Mouse (Mus musculus) CH12F3 (cell line): ENCODE results near the gene Best1.

Experiments
- in situ Hi-C: fragments of 300-500 bp; cut with MboI; formaldehyde crosslinking; loops from 2 replicates; pipeline ENCODE4 v1.14.3; 2020; ENCODE audit warnings: low sequenced_read_pairs

Gene Best1

DNA sequence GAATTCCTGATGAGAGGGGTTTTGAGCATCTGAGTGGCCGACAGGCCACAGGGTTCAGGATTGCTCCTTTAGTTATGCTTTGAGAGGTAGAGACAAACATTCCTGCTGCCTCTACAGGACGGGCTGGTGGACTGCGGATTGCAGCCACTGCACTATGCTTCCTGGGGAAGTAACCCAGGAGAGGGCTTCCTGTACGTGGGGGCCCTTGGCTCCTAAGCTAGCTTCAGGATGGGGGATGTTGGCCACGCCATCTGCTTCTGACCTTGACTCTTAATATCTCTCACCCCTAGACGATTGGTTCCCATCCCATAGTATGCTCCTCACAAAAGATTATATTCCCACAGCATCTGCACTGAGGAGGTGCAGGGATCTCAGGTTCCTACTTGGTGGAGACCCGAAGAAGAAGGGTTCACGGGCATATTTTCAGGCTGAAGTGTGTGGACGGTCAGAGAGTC is 21.9 kb upstream of the Best1 start:
- in situ Hi-C loops, result loop anchor here (25.0 kb wide), 1 partner anchor 164 kb away; the partner anchor contains the start of gene Fads1

DNA sequence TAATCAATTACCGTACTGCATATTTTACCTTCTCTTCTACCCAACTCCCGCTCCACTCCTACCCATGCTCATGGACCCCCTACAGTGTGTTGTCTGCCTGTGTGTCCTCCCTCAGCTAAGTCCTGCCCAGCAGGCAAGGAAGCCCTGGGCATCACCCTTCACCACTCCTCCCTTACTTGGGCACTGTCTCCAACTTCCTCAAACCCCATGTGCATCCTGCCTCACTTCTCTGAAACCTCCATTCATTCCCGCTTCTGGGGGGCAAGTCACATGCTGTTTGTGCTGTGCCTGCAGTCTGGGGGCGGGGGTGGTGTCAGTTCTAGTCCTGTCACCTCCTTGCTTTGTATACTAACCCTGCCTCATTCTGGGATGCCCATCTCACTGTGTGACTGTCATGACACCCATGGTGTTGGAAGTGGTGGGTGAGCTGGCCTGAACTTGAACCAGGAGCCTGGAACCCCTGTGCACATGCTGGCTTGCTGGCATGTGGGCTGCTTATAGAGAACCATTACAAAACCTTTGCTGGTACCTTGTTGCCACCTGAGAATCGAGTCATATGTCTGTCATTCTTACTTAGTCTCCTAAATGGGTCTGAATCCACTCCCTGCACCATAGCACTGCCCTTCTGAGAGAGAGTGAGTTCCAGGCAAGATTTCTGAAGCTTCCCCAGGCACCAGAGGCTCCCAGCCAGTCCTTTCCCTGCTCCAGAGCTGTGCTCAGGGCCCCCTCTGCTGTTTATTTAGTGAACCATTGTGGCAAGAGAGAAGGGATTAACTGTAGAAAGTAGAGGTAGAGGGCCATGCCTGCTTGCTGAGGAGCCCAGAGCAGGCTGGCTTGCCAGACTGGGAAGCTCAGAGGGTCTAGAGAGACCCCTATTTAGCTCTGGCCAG is 21.2 kb upstream of the Best1 start:
- in situ Hi-C loops, result loop anchor here (25.0 kb wide), 1 partner anchor 165 kb away; the partner anchor contains the start of gene Fads1

DNA sequence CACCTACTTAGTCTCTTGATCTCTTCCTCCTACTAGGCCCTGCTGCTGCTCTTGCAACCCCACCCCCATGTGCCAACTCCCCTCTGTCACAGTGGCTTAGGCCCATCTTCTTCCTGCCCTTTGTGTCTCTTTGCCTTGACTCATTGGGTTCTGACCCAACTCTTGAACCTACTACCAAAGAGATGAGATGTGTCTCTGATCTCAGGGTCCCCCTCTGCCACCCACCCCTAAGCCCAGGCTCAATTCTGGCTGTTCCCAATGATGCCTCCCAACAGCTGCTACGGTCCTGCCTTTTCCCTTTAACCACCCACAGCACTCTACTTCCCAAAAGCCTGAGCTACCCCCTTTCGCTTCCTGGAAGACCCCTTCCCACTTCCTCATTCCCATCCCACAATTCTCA is 20.5 kb upstream of the Best1 start:
- in situ Hi-C loops, result loop anchor here (25.0 kb wide), 1 partner anchor 165 kb away; the partner anchor contains the start of gene Fads1

DNA sequence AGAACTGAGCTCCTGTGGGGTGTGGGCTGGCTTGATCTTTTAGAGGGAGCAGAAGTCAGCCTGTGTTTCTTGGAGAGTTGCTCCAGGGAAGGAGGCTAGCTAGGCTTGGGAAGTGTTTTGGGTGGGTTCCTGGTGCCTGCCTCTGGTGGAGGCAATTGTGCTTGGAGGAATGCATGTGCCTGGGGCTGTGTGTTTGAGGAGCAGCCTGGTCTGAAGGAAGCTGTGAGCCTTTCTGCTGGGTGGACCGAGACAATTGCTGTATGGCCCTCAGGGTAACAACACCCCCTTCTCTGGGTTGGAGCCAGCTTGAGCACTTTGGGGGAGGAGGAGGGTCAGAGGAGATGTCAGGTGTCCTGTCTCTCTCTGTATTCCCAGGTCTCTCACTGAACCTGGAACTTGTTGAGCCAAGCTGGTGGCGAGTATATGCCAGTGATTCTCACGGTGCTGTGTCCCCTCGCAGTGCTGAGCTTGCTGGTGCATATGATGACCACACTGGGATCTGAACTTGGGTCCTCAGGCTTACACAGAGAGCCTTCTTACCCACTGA is 17.9 kb upstream of the Best1 start:
- in situ Hi-C loops, result loop anchor here (25.0 kb wide), 1 partner anchor 168 kb away; the partner anchor contains the start of gene Fads1

DNA sequence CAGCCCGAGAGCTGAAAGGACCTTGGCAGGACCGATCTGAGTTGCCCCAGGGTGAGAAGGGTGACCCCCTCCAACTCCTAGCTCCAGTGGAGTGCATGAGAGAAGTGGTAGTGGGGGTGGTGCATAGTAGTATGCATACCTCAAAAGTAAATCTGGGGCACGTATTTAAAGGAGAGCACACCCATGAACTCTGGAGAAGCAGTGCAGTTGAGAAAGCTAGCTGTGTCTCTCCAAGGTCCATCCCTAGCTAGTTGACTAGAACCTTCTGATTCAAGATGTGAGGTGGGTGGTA is 17.0 kb upstream of the Best1 start:
- in situ Hi-C loops, result loop anchor here (25.0 kb wide), 1 partner anchor 169 kb away; the partner anchor contains the start of gene Fads1

DNA sequence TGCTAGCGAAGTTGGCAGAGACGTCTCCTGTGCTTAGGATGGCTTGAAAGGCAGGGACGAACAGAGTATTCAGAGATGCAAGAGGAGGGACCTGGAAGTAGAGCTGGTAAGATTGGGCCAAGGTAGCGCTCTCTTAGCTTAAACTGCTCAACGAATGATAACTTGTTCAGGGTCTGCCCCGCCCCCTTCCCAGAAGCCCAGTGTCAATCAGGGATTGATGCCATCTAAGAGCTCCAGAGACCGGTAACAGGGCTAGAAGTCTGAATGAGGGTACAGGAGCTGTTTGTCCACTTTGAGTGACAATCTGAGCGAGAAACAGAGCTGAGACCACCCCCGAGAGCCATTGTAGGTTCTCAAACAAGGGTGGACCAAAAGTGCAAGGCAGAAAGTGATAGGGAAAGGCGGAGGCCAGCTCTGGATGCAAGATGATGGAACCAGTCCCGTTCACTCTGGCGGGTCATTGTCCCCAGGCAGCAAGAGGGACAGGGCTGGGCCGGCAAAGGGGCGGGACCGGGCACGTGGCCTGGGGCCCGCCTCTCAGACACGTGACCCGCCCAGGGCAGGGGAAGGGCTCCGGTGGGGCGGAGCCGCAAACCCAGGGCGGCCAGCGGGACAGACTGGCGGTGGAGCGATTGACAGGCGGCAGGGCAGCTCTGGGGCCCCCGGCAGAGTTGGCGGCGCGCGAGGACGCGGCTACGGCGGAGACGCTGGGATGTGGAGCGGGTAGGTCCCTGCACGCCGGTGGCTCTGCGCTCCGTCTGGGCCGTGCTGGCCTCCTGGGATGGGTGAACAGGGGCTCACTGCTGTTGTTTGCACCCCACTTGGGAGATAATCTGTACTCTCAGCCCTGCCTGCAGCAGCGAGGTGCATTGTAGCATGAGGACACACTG is 16.4 kb upstream of the Best1 start:
- in situ Hi-C loops, result loop anchor here (25.0 kb wide), 1 partner anchor 169 kb away; the partner anchor contains the start of gene Fads1

DNA sequence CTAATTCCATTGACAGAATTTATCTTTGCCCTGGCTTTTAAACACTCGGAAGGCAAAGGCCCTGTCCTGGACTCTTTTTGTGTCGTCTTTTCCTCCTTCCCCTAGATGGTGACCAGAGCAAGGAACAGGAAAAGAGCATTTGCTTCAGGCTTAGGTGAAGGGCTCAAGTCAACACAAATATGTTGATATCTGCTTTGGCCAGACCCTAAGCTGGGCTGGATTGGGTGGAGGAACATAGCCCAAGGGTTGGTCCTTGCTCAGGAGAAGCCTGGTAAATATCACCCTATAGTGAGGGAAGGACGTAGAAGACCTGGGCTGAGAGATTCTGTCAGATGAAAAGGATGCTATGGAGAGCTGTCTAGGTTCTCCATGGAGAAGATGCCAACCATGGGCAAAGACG is 14.7 kb upstream of the Best1 start:
- in situ Hi-C loops, result loop anchor here (25.0 kb wide), 1 partner anchor 171 kb away; the partner anchor contains the start of gene Fads1

DNA sequence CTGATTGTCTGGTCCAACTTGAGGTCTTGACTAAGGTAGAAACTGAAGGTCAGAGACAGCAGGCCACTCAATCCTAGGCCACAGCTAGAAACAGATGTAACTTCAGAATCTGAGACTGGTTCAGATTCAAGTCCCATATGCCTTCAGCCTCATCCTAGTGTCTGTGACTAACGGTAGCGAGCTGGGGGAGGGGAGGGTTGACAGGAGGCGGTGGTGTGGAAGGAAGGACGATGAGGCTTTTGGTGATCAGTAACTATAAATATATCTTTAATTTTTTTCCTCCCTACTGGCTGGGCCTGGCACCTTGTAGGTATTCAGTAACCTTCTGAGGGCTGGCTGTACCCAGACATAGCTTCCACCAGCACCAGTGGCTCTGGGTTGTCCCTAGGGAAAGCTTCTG is 14.0 kb upstream of the Best1 start:
- in situ Hi-C loops, result loop anchor here (25.0 kb wide), 1 partner anchor 172 kb away; the partner anchor contains the start of gene Fads1

DNA sequence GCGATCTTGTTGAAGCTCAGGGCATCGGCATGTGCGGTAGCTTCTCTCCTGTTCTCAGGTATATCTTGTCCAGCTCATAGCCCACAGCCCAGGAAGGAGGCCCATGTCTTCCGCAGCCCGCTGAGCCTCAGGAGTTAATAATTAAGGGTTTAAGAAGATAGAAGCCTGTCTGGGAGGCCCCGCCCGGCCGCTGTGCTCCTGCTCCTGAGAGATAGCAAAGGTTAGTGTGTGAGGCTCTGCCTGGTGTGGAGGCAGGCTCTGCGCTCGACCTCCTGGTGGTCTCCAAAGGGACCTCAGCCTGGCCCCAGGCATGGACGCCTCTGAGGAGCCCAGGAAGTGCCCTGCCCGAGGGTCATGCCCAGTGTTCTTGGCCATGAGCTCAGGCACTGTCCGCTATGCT is 13.4 kb upstream of the Best1 start:
- in situ Hi-C loops, result loop anchor here (25.0 kb wide), 1 partner anchor 172 kb away; the partner anchor contains the start of gene Fads1

DNA sequence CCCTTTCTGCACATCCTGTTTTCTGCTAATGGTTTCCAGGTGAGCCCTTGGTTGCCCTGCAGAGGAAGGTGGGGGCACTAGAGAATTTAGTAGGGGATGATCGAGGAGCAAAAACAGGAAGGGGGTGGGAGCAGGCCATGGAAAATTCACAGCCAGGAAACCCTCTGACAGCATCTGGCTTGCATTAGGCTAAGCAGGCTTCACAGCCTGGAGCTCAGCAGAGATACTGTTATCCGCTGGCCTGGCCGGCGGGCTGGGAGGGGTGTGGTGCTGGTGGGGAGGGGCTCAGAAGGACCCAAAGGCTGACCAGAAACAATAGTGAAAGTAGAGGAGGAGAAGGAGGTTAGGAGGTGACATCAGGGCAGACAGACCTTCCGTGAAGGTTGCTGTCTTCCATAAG is 12.5 kb upstream of the Best1 start:
- in situ Hi-C loops, result loop anchor here (25.0 kb wide), 1 partner anchor 173 kb away; the partner anchor contains the start of gene Fads1

DNA sequence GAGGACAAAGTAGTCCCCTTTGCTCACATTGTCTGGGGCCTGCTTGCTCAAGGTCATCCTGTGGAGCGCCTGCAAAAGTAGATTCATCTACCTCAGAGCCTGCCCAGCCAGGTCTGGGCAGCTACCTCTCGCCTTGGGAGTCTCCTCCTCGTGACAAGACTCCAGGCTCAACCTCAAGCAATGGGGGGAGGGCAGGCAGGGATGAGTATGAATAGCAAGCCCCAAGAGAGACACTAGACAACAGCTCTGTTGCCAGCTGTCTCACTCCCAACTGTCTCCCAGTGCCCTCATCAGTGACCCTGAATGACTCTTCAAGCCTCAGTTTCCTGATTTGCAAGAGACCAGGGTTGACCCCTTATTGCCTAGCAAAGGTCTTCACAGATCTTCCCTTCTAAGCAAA is 11.9 kb upstream of the Best1 start:
- in situ Hi-C loops, result loop anchor here (25.0 kb wide), 1 partner anchor 174 kb away; the partner anchor contains the start of gene Fads1

DNA sequence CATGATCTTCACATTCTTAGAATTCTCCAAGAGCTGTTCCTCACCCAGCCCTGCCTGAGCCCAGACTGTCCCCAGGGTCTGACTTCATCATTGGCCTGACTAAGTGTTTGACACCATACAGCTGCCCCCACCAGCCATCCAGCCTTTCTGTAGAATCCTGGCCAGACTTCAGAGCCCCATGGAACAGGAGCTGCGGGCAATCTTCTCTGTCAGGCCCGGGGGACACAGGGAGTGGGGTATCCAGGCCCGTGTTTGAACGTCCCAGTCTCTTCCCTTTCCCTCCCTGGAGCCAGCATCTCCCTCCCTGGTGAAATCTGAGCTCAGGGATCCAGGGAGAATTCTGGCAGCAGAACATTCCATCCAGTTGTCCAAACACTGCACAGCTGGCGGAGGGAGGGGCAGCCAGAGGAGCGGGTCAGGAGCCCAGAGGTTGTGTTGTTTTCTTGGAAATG is 11.4 kb upstream of the Best1 start:
- in situ Hi-C loops, result loop anchor here (25.0 kb wide), 1 partner anchor 174 kb away; the partner anchor contains the start of gene Fads1

DNA sequence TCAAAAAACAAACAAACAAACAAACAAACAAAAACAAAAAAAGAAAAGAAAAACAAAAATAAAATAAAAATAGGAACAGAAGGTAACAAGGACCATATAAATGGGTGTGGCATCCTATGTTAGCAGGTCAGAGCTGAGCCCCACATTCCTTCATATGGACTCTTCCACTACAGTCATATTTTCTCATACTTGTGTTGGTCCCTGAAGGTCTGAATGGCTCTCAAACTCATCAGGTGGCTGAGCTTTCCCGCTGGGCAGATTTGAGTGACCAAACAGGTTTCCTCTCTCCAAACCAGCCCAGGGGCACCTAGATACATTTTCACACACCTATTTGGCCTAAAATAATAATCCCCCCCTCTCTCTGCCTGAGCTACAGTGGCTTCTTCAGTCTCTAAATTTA is 10.0 kb upstream of the Best1 start:
- in situ Hi-C loops, result loop anchor here (25.0 kb wide), 1 partner anchor 176 kb away; the partner anchor contains the start of gene Fads1

DNA sequence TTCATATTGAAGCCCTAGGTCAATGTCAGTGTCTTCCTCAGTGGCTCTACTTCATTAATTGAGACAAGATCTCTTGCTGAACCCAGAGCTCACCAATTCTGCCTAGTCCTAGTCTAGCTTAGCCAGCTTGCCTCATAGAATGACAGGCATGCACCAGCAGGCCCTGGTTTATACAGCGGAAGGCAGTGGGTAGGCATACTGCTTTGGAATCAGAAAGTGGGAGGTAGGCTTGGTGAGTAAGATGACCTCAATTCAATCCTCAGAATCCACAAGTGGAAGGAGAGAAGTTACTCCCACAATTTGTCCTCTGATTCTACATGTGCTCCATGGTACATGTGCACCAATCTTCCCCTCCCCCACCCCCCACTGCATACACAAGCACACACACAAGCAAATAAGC is 2.3 kb upstream of the Best1 start:
- in situ Hi-C loops, result loop anchor here (25.0 kb wide), 1 partner anchor 184 kb away; the partner anchor contains the start of gene Fads1

DNA sequence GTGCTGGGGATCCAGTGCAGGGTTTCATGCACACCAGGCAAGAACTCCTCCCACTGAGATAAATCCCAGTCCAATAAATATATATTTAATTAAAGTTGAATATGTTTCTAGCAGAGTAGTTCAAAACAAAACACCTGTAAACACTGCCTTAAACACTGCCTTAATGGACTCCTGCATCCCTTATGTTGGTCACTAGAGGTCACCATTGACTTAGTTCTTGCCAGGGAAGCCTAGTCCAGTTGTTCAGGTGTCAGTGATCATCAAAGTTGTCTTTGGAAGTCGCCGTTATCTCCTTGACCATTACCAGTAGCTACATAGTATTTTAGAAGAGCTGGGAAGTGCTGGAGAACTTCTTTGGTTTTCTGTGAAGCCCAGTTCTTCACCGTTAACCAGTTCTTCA is 1.1 kb downstream of the Best1 start:
- in situ Hi-C loops, result loop anchor here (25.0 kb wide), 1 partner anchor 187 kb away; the partner anchor contains the start of gene Fads1

DNA sequence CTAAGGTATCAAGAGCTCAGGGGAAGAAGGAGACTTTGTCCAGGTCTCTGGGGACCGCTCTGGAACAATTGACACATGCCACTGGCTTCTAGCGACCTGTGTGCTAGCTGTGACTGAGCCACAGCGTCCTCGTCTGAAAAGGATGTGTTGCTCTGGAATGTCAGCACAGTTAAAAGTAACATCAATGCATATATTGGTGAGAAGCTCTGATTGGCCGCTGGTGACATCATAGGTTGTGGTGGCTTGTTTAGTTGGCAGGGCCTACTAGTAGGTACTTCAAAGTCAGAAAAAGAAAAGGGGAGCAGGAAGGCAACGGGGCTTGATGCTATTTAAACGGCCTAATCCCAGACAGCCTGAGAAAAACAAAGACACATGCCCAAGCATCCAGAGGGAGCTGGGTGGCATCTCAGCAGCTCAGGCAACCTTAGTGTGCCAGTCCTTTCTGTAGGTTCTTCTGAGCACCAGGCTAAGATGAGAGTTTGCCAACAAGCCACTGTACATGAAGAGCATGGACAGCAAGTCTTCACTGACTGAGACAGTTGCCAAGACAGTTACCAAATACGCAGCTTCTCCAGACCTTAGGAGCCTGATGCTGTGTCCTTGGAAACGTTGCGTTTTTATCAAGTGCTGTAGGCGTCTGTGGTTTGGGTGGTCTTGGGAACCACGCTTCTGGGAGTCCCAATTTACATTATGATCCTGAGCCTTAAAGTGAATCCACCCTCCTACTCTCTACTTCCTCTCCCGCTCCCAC is 2.5 kb downstream of the Best1 start:
- in situ Hi-C loops, result loop anchor here (5.0 kb wide), 1 partner anchor 33 kb away; no protein-coding TSS in a partner anchor

DNA sequence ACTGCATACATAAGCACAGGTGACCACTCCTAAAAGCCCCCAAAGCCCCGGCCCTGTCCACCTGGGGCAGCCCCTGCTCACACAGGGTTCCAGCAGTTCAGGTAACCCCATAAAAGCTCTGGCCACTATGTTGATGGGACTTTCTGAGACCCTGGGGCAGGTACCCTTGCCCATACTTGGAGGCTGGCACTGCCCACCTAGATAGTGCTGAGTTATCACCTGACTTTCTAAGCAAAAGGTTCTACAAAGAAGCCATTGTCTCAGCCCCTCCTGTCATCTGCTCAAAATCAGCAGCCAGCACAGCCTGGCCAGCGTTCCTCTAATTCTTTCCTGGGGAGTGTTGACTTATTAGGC is 3.4 kb downstream of the Best1 start:
- in situ Hi-C loops, result loop anchor here (5.0 kb wide), 1 partner anchor 34 kb away; no protein-coding TSS in a partner anchor

DNA sequence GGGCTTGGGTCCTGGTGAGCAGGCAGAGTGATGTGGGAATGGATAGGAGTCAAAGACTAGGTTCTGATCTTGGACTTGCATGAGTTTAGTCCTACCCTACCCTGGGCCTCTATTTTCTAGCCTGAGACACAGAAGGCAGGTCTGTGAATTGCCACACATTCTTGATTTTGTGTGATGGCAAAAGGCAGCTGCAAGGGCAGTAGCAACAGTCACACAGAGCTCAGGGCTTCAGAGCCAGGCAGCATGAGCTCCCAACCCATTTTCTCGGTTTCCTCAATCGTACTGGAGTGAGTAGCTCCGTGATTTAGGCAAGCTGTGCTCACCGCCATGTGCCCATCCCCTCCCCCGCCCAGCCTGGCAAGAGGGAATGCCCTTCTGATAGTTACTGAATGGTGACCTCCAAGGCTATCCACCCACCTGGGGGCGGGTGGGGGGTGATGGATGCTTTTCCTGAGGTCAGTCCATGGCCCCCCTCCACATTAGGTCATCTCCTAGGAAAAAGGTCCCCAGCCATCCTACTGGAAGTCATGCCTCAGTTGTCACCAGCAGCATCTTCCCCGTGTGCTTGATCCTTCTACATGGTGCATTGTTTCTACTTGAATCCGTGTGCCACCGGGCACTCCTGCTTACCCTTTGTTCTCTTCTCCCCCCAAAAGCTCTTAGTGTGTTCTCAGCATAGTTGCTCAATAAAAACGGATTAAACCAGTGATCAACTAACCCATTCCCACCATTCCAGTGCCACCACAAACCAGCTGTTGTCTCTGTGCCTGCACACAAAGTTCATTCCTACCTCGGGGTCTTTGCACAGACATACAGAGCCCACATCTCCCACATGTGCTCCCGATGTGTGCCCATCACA is 4.0 kb downstream of the Best1 start:
- in situ Hi-C loops, result loop anchor here (5.0 kb wide), 1 partner anchor 35 kb away; no protein-coding TSS in a partner anchor
